Mouse (Mus musculus) hindbrain, embryonic 16.5 days (tissue): ENCODE data around the gene Alox5ap. TPM values are rescaled to one million over a fixed set of nuclear protein-coding genes. Genes with fewer than 3 reads are reported as not detected.

Source experiments
- ATAC-seq: fragments of 200-750 bp; cut with Nextera tagmentation; 2 replicates; pipeline ENCODE4 v1.8.0; 2017; ENCODE audit warnings: moderate TSS enrichment, moderate library complexity
- H3K27ac ChIP-seq: fragments of 300-500 bp; sonication (generic); 2 replicates; pipeline ENCODE4 v1.5.1; 2014; ENCODE audit warnings: low read depth, mild to moderate bottlenecking, control low read depth, low read length, moderate library complexity
- H3K27me3 ChIP-seq: fragments of 300-500 bp; sonication (generic); replicated peaks from 2 replicates; pipeline ENCODE4 v1.6.1; 2014; ENCODE audit warnings: low read length; ENCODE audit not compliant: control insufficient read depth, insufficient read depth
- H3K36me3 ChIP-seq: fragments of 300-500 bp; sonication (generic); 2 replicates; pipeline ENCODE4 v1.6.1; 2014; ENCODE audit warnings: mild to moderate bottlenecking, low read length, moderate library complexity, mixed read lengths; ENCODE audit not compliant: control insufficient read depth, insufficient read depth
- H3K4me1 ChIP-seq: fragments of 300-500 bp; sonication (generic); 2 replicates; pipeline ENCODE4 v1.6.1; 2014; ENCODE audit warnings: low read depth, low read length; ENCODE audit not compliant: control insufficient read depth, insufficient read depth
- H3K4me2 ChIP-seq: fragments of 300-500 bp; sonication (generic); 2 replicates; pipeline ENCODE4 v1.6.1; 2014; ENCODE audit warnings: mild to moderate bottlenecking, low read length, control low read depth, moderate library complexity
- H3K4me3 ChIP-seq: fragments of 300-500 bp; sonication (generic); 2 replicates; pipeline ENCODE4 v1.5.1; 2014; ENCODE audit warnings: mild to moderate bottlenecking, low read length, control low read depth, moderate library complexity
- H3K9ac ChIP-seq: fragments of 300-500 bp; sonication (generic); 2 replicates; pipeline ENCODE4 v1.6.1; 2014; ENCODE audit warnings: low read depth, mild to moderate bottlenecking, control low read depth, low read length, moderate library complexity
- H3K9me3 ChIP-seq: fragments of 300-500 bp; sonication (generic); 2 replicates; pipeline ENCODE4 v1.6.1; 2014; ENCODE audit warnings: mild to moderate bottlenecking, low read length, moderate library complexity; ENCODE audit not compliant: control insufficient read depth
- WGBS: fragments of 180-500 bp; shearing (Covaris S2); extraction: QIAGEN DNeasy Blood & Tissue Kit; methylation state at CpG from one replicate; pipeline ENCODE4 v1.1.7; 2014; 5-methylcytosine and 5-hydroxymethylcytosine counted together
- polyA plus RNA-seq: library from polyadenylated mRNA; unstranded; fragments of >200 nt; fragmentation: Nextera tagmentation; extraction: Ambion mirVana; gene quantifications from 2 replicates; pipeline ENCODE4 v1.2.1, GENCODE M21; 2015

The Alox5ap gene
- polyA plus RNA-seq, 1 experiment from 2014 or later: 13.3 TPM

DNA sequence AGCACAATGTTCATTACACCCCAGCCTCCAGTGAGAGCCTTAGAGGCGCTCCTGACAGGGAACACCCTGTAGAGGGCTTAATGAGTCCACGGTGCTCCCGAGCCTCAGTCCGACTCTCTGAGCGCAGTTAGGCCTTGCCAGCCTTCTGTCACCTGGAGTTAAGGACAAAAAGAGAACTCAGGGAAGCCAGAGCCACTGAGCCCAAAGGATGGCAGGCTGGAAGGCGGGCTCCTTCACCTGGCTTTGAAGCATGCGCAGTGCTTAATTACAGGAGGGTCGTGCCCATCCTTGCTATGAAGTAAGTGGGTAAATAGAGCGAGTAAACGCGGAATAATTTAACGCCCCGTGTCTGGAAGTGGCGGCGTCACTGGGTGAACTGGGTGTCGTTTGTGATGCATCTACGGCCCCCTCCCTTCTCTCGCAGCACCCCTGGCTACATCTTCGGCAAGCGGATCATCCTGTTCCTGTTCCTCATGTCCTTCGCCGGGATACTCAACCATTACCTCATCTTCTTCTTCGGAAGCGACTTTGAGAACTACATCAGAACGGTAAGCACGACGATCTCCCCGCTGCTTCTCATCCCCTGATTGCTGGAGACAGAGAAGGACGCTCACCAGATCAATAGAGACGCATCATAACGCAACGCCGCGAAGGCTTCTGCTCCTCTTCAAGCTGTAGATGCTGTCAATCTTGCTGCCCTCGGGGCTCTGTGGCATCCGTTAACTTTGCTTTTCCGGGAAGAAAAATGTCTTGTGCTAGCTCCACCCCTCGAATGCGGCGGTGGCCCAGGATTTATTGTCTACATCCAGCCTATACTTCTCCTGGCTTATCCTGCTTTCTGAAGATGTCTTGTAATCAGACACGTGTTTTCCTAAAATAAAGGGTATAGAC is 22.8 kb downstream of the Alox5ap start:
- ATAC-seq: peak; percentile 65
- Histone ChIP-seq H3K4me3 (peak overlapping the region; percentile 41), H3K27me3 (no peaks in the 10 kb centered on the region), H3K9ac (peak overlapping the region; percentile 59), H3K27ac (peak overlapping the region; percentile 40), H3K9me3 (peaks cover 4% of the 10 kb centered on the region; the same call in 1 of the 2 replicates), H3K4me1 (peaks cover 6% of the 10 kb centered on the region), H3K36me3 (no peaks in the 10 kb centered on the region), H3K4me2 (peak overlapping the region; percentile 63)
- 19% methylated on average over 41 of the region's 41 CpGs for WGBS

DNA sequence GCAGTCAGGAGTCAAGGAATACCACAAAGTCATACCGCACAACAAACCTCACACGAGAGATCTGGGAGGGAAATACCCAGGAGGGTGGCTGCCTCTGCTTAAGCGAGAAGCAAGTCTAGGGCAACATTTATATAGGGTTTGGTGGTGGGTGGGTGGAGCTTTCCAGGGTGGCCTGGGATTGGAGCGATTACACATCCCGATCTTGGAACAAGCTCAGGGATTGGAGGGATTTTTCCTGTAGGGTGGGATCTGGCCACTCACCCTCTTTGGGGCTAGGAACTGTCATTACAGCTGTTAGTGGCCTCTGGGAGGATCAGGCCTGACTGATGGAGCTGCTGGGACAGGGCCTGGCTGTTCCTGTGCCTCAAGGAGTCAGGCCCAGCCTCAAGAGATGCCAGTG is 26.7 kb downstream of the Alox5ap start:
- Histone ChIP-seq H3K27ac (no peak overlapping the region), H3K9ac (no peak overlapping the region), H3K4me1 (peaks cover 6% of the 10 kb centered on the region), H3K4me2 (no peak overlapping the region), H3K4me3 (no peak overlapping the region), H3K9me3 (no peaks in the 10 kb centered on the region), H3K27me3 (no peaks in the 10 kb centered on the region), H3K36me3 (no peaks in the 10 kb centered on the region)
- no peak for ATAC-seq
- WGBS: 96% methylated on average over 5 of the region's 5 CpGs

- H3K4me3 ChIP-seq: no peak overlapping the region
- H3K27ac ChIP-seq: no peak overlapping the region
- H3K36me3 ChIP-seq: no peaks in the 10 kb centered on the region
- 0 out of 2 replicates have a peak, but pooled peaks cover 2% of the 10 kb centered on the region for H3K4me1 ChIP-seq
- H3K4me2 ChIP-seq: no peak overlapping the region
- no peaks in the 10 kb centered on the region; the same call in 1 of the 2 replicates for H3K9me3 ChIP-seq
- no peak overlapping the region for H3K9ac ChIP-seq
- no peaks in the 10 kb centered on the region for H3K27me3 ChIP-seq
- no peak for ATAC-seq
- WGBS: 59% methylated on average over 4 of the region's 4 CpGs
These were observed 28.5 kb downstream of the Alox5ap start for GRCm38 (mm10) chr5:149293071-149293470.

DNA sequence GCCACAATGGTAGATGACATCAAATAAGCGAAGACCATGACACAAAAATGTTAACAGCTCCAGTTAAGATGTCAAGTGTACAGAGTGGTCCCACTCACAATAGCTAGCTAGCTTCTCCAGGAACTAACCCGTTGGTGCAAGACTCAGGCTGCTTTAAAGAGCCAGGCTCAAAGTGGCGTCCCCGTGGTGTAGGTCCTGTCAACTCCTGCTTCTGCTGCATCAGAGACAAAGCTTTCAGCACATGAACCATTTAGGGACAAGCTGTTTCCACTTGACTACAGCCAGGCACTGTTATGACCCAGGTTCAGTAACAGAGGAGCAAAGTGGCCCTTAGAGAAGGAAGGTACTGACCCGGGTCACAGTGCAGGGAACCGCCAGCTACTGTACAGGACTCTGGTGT is 32.2 kb downstream of the Alox5ap start:
- no peak overlapping the region for H3K4me2 ChIP-seq
- no peak overlapping the region for H3K27ac ChIP-seq
- H3K9me3 ChIP-seq: no peaks in the 10 kb centered on the region; the same call in 1 of the 2 replicates
- H3K27me3 ChIP-seq: no peaks in the 10 kb centered on the region
- H3K4me3 ChIP-seq: no peak overlapping the region
- 88% methylated on average over 6 of the region's 6 CpGs for WGBS
- H3K36me3 ChIP-seq: no peaks in the 10 kb centered on the region
- no peak overlapping the region for H3K9ac ChIP-seq
- no peaks in the 10 kb centered on the region for H3K4me1 ChIP-seq
- no peak for ATAC-seq

DNA sequence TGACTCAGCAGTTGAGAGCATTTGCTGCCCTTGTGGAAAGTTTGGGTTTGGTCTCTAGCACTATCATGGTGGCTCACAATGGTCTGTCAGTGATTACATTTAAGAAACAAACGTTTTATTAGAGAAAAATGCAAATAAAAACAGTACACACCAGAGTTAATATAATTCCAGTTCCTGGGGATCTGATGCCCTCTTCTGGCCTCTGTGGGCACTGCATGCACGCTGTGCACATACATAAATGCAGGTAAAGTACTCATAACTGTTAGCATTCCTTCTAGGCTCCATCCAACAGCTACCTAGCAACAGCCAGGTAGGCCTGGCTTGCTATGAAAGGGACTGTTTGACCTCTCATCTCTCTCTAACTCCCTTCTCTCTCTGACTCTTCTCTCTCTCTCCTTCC is 32.9 kb downstream of the Alox5ap start:
- Histone ChIP-seq H3K27me3 (no peaks in the 10 kb centered on the region), H3K9me3 (no peaks in the 10 kb centered on the region; the same call in 1 of the 2 replicates), H3K9ac (no peak overlapping the region), H3K4me3 (no peak overlapping the region), H3K4me2 (no peak overlapping the region), H3K36me3 (no peaks in the 10 kb centered on the region), H3K4me1 (no peaks in the 10 kb centered on the region), H3K27ac (no peak overlapping the region)
- no peak for ATAC-seq
- WGBS: 68% methylated on average over 2 of the region's 2 CpGs

- H3K9ac ChIP-seq: no peak overlapping the region
- no peaks in the 10 kb centered on the region for H3K4me1 ChIP-seq
- H3K27ac ChIP-seq: no peak overlapping the region
- no peak overlapping the region for H3K4me2 ChIP-seq
- H3K36me3 ChIP-seq: no peaks in the 10 kb centered on the region
- no peaks in the 10 kb centered on the region; the same call in 1 of the 2 replicates for H3K9me3 ChIP-seq
- H3K27me3 ChIP-seq: no peaks in the 10 kb centered on the region
- no peak for ATAC-seq
- H3K4me3 ChIP-seq: no peak overlapping the region
- WGBS: 55% methylated on average over 4 of the region's 4 CpGs
These were observed 33.7 kb downstream of the Alox5ap start for GRCm38 (mm10) chr5:149298234-149298633.

DNA sequence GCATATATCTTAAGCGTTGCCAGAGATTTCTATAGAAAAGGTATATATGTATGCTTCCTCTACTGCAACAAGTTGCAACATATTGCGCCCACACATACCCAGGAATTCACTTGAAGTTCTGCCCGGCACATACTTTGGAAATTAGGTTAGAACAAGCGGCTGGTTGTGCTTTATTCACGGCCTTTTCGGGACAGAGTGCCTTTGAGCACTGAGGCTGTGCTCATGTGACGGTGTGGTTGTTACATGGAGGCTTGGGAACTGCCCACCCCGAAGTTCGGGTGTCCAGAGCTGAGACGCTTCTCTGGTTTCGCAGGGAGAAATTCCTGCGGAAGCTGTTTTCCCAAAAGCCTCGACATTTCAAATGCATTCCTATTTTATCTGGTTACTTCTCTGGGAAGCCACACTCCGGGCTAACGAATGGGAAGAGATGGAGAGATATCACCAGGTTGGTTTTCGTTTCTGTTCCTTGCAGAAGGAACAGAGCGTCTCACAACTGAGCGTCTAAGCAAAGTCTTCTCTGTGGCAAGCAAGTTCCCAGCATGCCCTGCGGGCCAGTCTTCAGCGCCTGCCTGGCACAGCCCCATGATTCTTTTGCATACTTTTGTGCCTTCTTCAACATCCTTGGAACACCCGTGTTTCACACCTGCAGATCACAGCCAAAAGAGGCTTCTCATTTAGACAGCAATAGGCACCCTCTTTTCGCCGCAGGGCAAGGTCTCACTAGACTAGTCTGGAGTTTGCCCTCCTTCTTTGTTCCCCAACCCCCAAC is 48.5 kb downstream of the Alox5ap start:
- no peak overlapping the region for H3K9ac ChIP-seq
- no peak overlapping the region for H3K4me3 ChIP-seq
- no peaks in the 10 kb centered on the region for H3K27me3 ChIP-seq
- H3K27ac ChIP-seq: no peak overlapping the region
- no peaks in the 10 kb centered on the region for H3K9me3 ChIP-seq
- H3K36me3 ChIP-seq: no peaks in the 10 kb centered on the region
- ATAC-seq: no peak
- peaks cover 7% of the 10 kb centered on the region for H3K4me1 ChIP-seq
- 73% methylated on average over 23 of the region's 23 CpGs for WGBS
- H3K4me2 ChIP-seq: no peak overlapping the region

- Histone ChIP-seq H3K9me3 (no peaks in the 10 kb centered on the region), H3K4me1 (peaks cover 7% of the 10 kb centered on the region), H3K36me3 (no peaks in the 10 kb centered on the region), H3K27me3 (no peaks in the 10 kb centered on the region), H3K9ac (no peak overlapping the region), H3K4me3 (no peak overlapping the region), H3K27ac (no peak overlapping the region), H3K4me2 (no peak overlapping the region)
- 75% methylated on average over 12 of the region's 12 CpGs for WGBS
- no peak for ATAC-seq
These were observed 50.0 kb downstream of the Alox5ap start for GRCm38 (mm10) chr5:149314514-149315081.

- ATAC-seq: peak; percentile 65
- 4% methylated on average over 4 of the region's 4 CpGs for WGBS
- H3K4me1 ChIP-seq: peaks cover 21% of the 10 kb centered on the region
- no peaks in the 10 kb centered on the region for H3K9me3 ChIP-seq
- no peak overlapping the region for H3K4me2 ChIP-seq
- no peak overlapping the region for H3K4me3 ChIP-seq
- no peak overlapping the region; the same call in 1 of the 2 replicates for H3K27ac ChIP-seq
- H3K27me3 ChIP-seq: no peaks in the 10 kb centered on the region
- no peaks in the 10 kb centered on the region for H3K36me3 ChIP-seq
- H3K9ac ChIP-seq: no peak overlapping the region
These were observed 52.4 kb downstream of the Alox5ap start for GRCm38 (mm10) chr5:149316926-149317325.
